Mouse (Mus musculus) liver, adult 2 months (tissue): ENCODE measurements at regions not wholly inside any gene's neighbourhood (a gene's known extent, or its start where the extent isn't known, plus 50 kb on each side); places are given as distances from the start of the nearest gene placed in this dataset.

Experiments used
- DNase-seq: peaks from one replicate; pipeline ENCODE4 v3.0.0-alpha.2; 2011; ENCODE audit warnings: low read depth, low spot score; ENCODE audit errors: extremely low read depth
- H3K27ac ChIP-seq: fragments of 200-500 bp; replicated peaks from 2 replicates; pipeline ENCODE4 v1.5.1; 2012; ENCODE audit warnings: low read depth, mild to moderate bottlenecking, control low read depth, inconsistent platforms, low read length; ENCODE audit not compliant: insufficient read depth
- H3K27me3 ChIP-seq: fragments of 200-500 bp; 2 replicates; pipeline ENCODE4 v1.6.1; 2012; ENCODE audit warnings: mild to moderate bottlenecking, moderate library complexity, low read length, inconsistent platforms; ENCODE audit not compliant: control insufficient read depth, insufficient read depth
- H3K36me3 ChIP-seq: fragments of 200-500 bp; 2 replicates; pipeline ENCODE4 v1.6.1; 2012; ENCODE audit warnings: low read length, inconsistent platforms; ENCODE audit not compliant: control insufficient read depth, insufficient read depth
- H3K4me1 ChIP-seq: fragments of 200-500 bp; 2 replicates; pipeline ENCODE4 v1.6.1; 2011; ENCODE audit warnings: low read length; ENCODE audit not compliant: control insufficient read depth, insufficient read depth
- H3K4me3 ChIP-seq: fragments of 200-500 bp; 2 replicates; pipeline ENCODE4 v1.5.1; 2011; ENCODE audit warnings: low read depth, mild to moderate bottlenecking, control low read depth, low read length, moderate library complexity; ENCODE audit not compliant: insufficient read depth
- H3K79me2 ChIP-seq: fragments of 200-500 bp; 2 replicates; pipeline ENCODE4 v1.6.1; 2012; ENCODE audit warnings: inconsistent platforms, mild to moderate bottlenecking, low read length, moderate library complexity; ENCODE audit not compliant: control insufficient read depth, insufficient read depth
- H3K9ac ChIP-seq: fragments of 200-500 bp; 2 replicates; pipeline ENCODE4 v1.6.1; 2012; ENCODE audit warnings: low read depth, mild to moderate bottlenecking, control low read depth, inconsistent platforms, low read length
- CTCF ChIP-seq: fragments of 200-500 bp; IDR thresholded peaks from 2 replicates; pipeline ENCODE4 v1.5.1; 2011; ENCODE audit warnings: low read depth, low read length, control low read depth
- POLR2A ChIP-seq: fragments of 200-500 bp; IDR thresholded peaks from 2 replicates; pipeline ENCODE4 v1.6.1; 2011; ENCODE audit warnings: low read length, control low read depth; ENCODE audit not compliant: insufficient read depth; ENCODE audit errors: extremely low read depth
- WGBS: fragments of 180-500 bp; shearing (Covaris S2); methylation state at CpG from one replicate; pipeline ENCODE4 v1.1.7; 2018; 5-methylcytosine and 5-hydroxymethylcytosine counted together

GRCm38 (mm10) chr1:4661761-4662160, 145.9 kb upstream of the Gm37988 start:
- 26% methylated on average over 1 of the region's 1 CpGs for WGBS
- H3K27ac ChIP-seq: no peak overlapping the region

DNA sequence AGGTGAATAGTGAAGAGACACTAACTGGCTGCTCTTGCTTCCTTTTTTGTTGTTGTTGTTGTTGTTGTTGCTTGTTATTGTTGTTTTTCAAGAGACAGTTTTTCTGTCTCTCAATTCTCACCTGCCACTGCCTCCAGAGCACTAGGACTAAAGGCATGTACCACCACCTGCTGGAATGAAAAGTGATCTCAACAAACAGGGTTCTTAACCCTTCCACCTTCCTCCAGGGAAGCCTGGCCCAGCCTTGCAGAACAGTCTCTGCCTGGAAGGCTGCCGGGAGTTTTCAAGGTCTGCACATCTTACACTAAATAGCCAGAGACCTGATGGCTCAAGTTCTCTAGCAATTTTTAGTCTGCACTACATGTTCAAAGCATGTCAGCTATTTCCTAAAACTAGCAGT, 138.0 kb upstream of the Gm37988 start:
- no peaks in the 10 kb centered on the region for H3K36me3 ChIP-seq
- peak; percentile 28 for DNase-seq
- no peak overlapping the region for H3K9ac ChIP-seq
- H3K4me1 ChIP-seq: peaks cover 15% of the 10 kb centered on the region
- 30% methylated on average over 1 of the region's 1 CpGs for WGBS
- no peaks in the 10 kb centered on the region for H3K79me2 ChIP-seq
- H3K27ac ChIP-seq: no peak overlapping the region
- TF ChIP-seq POLR2A (no peak), CTCF (no peak)
- H3K4me3 ChIP-seq: no peak overlapping the region
- H3K27me3 ChIP-seq: no peaks in the 10 kb centered on the region

More at GRCm38 (mm10) chr1:4661761-4662160, 145.9 kb upstream of the Gm37988 start:
- peak; percentile 96 for DNase-seq
- Histone ChIP-seq H3K9ac (no peak overlapping the region), H3K27me3 (no peaks in the 10 kb centered on the region), H3K4me3 (no peak overlapping the region), H3K4me1 (peaks cover 2% of the 10 kb centered on the region; the same call in 1 of the 2 replicates), H3K79me2 (no peaks in the 10 kb centered on the region), H3K36me3 (no peaks in the 10 kb centered on the region)
- TF ChIP-seq CTCF (no peak), POLR2A (no peak)

DNA sequence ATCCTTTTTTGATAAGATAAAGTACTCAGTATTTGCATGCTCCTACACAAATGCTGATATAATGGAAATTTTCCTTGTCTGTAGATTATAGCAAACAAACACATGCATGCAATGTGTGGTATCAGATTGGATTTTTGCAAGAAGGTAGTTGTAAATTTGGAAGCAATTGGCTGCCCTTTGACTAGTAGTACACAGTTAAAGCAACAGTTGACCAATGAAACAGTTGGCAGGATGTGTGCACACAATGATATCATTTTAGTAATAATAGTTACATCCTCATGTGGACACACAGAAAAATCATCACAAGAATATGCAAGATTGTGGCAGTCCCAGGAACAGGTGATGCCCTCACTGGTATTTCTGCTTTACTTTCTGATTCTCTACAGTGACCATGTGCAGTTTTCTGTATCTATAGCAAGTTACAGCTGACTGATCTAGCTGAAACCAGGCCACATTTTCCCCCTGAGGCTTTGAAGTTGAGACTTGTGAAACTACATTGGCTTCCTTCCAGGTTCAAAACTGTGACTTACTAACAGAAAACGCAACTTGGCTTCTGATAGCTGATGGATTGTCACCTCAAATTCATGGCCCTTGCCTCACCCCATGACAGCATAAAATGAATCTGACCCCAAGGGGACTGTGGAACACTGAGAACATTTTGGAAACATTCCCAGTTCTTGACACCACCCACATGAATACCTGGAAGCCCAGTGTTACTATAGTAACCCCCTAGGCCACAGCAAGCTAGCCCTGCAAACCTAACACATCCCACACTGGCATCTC, 136.3 kb upstream of the Gm37988 start:
- WGBS: 19% methylated on average over 1 of the region's 1 CpGs
- H3K27ac ChIP-seq: peak overlapping the region; percentile 12
- no peak overlapping the region for H3K9ac ChIP-seq
- TF ChIP-seq POLR2A (no peak), CTCF (no peak)
- H3K4me1 ChIP-seq: peaks cover 15% of the 10 kb centered on the region
- no peak overlapping the region for H3K4me3 ChIP-seq
- no peaks in the 10 kb centered on the region for H3K79me2 ChIP-seq
- H3K27me3 ChIP-seq: no peaks in the 10 kb centered on the region
- peak; percentile 92 for DNase-seq
- no peaks in the 10 kb centered on the region for H3K36me3 ChIP-seq

- Histone ChIP-seq H3K36me3 (no peaks in the 10 kb centered on the region), H3K4me3 (no peak overlapping the region), H3K27ac (no peak overlapping the region), H3K9ac (no peak overlapping the region), H3K4me1 (peaks cover 15% of the 10 kb centered on the region), H3K27me3 (no peaks in the 10 kb centered on the region), H3K79me2 (no peaks in the 10 kb centered on the region)
- DNase-seq: peak; percentile 43
- WGBS: 18% methylated on average over 4 of the region's 4 CpGs
- no peak for TF ChIP-seq CTCF
- TF ChIP-seq POLR2A: no peak
Observed at GRCm38 (mm10) chr1:4672344-4672743, 135.3 kb upstream of the Gm37988 start.

DNA sequence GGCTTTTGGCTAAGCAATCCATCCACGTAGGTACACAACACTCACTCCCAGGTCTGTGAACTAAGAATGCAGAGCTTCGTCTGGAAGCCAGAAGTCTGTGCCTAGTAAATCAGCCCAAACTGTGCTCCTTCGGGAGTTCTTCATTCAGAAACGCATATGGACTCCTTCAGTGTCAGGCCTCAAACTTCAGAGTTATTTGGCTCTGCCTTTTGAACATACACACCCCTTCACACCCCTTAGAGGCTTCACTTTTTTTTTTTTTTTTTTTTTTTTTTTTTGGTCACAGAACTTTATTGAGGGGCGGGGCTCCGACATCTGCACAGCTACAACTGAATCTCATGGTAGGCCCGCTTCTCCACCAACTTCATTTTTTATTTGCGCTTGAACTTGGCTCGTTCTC, 120.1 kb upstream of the Gm37988 start:
- Histone ChIP-seq H3K36me3 (no peaks in the 10 kb centered on the region), H3K9ac (no peak overlapping the region), H3K27me3 (no peaks in the 10 kb centered on the region), H3K27ac (no peak overlapping the region), H3K4me1 (no peaks in the 10 kb centered on the region), H3K4me3 (no peak overlapping the region), H3K79me2 (no peaks in the 10 kb centered on the region)
- 98% methylated on average over 9 of the region's 9 CpGs for WGBS
- no peak for TF ChIP-seq POLR2A
- no peak for TF ChIP-seq CTCF
- no peak for DNase-seq

DNA sequence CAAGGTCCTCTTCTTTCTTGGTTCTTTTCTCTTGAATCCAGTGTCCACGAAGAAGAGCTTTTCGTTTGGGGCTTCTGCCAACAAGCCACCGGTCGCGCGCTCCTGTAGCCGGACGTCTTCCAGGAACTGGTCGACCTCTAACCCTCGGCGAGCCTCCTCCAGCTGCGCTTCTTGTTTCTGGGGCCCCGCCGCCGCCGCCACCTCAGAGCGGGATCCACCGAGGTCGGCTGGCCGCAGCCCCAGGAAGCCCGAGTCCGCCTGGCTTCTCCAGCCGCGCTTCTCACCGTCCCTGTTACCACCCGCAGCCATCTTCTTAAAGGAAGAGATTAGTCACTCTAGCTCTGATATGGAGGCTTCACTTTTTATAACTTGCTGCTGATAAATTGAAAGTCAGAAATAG, 118.6 kb upstream of the Gm37988 start:
- Histone ChIP-seq H3K4me3 (peak overlapping the region; percentile 14; the same call in 1 of the 2 replicates), H3K36me3 (no peaks in the 10 kb centered on the region), H3K4me1 (no peaks in the 10 kb centered on the region), H3K27ac (no peak overlapping the region), H3K9ac (no peak overlapping the region), H3K79me2 (no peaks in the 10 kb centered on the region), H3K27me3 (no peaks in the 10 kb centered on the region)
- TF ChIP-seq POLR2A (no peak), CTCF (no peak)
- 29% methylated on average over 26 of the region's 26 CpGs for WGBS
- DNase-seq: no peak
